Mouse (Mus musculus) spleen, adult 12 weeks (tissue): ENCODE data around the gene 2810006K23Rik.
"Not testable (repeated sequence)": the region's sequence is repeated elsewhere in the genome, so short reads cannot be mapped to it uniquely, and the experiment has no call there.

ENCODE experiments used
- DNase-seq: peaks from one replicate; pipeline ENCODE4 v3.0.0; 2022; ENCODE audit warnings: low spot score

Gene 2810006K23Rik

DNA sequence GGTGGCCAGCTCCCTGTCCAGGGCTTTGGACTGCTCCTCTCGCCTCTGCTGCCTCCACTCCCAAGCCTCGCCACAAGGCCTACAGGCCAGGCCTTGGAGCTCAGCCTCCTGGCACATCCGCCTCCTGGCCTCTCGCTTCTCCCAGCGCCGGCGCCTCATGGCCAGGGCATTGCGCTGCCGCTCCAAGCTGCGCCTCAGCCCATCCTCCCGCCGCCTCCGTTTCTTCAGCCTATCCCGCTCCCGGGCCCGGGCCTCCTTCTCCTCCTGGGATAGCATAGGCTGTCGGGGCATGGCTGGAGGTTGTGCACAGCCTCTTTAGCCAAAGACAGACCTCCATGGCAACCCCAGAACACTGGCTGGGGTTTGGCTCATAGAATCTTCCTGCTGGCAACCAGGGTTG lies 21.3 kb downstream of the 2810006K23Rik start:
- DNase-seq: no peak

DNA sequence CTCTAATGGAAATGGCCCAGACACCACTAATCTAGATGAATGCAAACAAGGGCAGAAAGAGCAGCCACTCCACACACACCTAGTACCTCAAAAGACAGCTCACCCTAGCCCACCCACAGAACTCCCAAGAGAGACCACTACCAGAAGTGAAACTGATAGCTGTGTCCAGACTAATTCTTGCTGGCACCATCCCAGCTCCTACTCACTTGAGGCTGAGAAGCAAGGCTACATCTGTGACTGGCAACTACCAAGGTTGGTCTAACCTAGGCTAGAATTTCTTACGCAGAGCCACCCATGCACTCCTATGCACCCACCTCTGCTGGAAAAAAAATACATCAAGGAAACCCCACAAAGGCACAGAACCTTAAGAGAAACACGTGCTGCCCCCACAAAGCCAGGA lies 22.5 kb downstream of the 2810006K23Rik start:
- DNase-seq: no peak

GRCm38 (mm10) chr5:124351111-124351560 lies 23.2 kb downstream of the 2810006K23Rik start:
- no peak for DNase-seq

GRCm38 (mm10) chr5:124351604-124352003 lies 23.7 kb downstream of the 2810006K23Rik start:
- DNase-seq: no peak

DNA sequence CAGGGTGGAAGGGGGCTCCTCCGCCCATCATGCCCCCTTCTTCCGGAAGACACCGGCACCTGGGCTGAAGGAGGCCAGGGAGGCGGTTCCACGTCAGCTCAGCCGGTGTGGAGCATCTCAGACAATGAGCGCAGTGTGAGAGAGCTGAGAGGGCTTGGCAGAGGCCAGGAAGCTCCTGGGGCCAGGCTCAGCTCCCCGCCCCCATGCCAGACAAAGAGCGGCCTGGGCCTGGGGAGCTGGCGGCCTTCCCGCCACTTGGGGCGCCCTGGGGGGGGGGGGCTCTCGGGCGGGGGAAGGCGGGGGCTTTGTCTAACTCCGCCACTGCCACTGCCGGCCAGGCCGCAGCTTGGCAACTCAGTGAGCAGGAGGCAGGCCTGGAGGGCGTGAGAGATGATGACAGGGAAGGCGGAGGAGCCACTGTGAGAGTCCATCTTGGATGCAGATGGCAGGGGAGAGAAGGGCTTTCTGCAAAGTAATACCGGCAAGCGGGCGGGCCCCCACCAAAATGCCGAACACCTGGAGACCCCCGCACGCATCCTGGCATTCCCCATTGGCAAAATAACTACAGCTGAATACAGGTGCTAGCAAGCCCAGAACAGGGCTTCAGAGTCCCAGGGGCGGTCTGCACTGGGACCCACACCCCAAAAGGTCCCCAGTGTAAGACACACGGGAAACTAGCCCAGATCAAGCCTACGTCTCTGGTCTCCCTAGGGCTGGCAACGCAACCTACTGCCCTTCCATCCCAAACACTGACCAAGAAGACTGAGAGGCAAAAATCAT lies 24.4 kb downstream of the 2810006K23Rik start:
- peak; percentile 17 for DNase-seq

- peak; percentile 20 for DNase-seq
These were observed 25.3 kb downstream of the 2810006K23Rik start for GRCm38 (mm10) chr5:124353011-124353725.

DNA sequence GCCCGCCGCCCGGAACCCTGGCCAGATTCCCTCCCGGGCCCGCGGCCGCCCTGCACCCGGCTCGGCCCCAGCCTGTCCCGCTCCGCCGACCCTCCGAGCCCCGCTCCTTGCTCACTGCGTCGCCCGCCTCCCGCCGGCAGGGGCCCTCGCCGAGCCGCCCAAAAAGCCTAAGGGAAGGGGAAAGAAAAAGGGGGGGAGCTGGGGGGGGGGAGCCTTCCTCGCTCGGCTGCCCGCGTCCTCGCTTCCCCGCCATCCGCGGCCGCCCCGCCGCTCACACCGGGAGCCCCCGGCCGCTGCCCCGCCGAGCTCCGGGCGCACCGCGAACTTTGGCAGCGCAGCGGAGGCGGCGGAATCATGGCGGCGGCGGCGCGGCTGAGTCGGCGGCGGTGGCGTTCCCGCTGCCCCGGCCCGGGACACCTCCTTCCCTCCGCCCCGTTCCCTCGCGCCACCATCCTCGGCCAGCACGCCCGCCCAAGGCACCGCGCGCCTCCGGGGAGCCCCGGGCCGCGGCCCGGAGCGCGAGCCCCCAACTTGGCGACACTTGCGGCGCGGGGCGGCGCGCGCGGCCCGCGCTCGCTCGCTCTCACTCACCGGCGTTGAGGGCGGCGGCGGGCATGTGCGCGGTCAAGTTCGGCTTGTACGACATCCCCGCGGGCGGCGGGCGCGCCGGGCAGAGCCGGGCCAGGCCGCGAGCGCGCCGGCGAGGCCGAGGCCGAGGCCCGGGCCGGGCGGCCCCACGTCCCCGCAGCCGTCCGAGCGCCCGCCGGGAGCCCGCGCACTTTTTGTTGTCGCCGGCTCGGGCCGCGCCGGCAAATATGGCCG lies 26.0 kb downstream of the 2810006K23Rik start:
- peak; percentile 50 for DNase-seq

- DNase-seq: peak; percentile 38
These were observed 26.9 kb downstream of the 2810006K23Rik start for GRCm38 (mm10) chr5:124354574-124355424.

DNA sequence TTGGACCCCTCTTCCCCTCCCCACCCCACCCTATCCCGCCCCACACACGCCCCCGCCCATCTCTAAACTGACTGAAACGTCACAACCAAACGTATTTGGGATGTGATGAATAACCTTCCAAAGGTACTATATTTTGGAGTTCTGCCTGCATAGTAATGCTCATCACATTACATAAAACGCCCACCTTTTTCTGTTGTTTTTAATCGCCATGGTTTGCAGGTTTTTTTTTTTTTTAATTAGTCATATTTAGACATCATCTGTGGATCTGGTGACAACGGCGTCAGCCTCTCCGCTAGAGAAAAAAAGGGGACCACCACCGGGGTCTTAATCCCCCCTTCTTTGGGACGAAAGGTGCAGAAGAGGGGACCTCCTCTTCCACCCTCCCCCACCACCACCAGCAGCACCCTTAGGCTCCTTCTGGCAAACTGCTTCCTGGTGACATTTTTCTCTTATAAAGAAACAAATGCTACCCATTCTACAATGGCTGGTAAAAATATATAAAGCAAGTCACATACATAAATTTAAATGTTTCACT lies 27.6 kb downstream of the 2810006K23Rik start:
- DNase-seq: no peak

GRCm38 (mm10) chr5:124356695-124357094 lies 28.8 kb downstream of the 2810006K23Rik start:
- DNase-seq: no peak

GRCm38 (mm10) chr5:124359641-124360040 lies 31.8 kb downstream of the 2810006K23Rik start:
- no peak for DNase-seq

DNA sequence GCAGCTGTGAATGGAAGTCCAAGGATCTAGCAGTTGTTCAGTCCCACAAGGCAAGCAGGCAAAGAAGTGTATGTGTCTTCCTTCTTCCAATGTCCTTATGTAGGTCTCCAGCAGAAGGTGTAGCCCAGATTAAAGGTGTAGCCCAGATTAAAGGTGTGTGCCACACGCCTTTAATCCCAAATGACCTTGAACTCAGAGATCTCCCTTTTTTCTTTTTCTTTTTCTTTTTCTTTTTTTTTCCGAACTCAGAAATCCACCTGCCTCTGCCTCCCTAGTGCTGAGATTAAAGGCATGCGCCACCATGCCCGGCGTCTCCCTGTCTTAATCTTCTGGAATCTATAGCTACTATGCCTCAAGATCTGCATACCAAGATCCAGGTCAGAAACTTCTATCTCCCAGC lies 35.1 kb downstream of the 2810006K23Rik start, which contains the start of gene Cdk2ap1:
Gene Cdk2ap1, minus strand, starts transcription at position 101 of the 400 bp plus-strand sequence.
- DNase-seq: not testable (repeated sequence)

GRCm38 (mm10) chr5:124364173-124364918 lies 36.5 kb downstream of the 2810006K23Rik start:
- no peak for DNase-seq

DNA sequence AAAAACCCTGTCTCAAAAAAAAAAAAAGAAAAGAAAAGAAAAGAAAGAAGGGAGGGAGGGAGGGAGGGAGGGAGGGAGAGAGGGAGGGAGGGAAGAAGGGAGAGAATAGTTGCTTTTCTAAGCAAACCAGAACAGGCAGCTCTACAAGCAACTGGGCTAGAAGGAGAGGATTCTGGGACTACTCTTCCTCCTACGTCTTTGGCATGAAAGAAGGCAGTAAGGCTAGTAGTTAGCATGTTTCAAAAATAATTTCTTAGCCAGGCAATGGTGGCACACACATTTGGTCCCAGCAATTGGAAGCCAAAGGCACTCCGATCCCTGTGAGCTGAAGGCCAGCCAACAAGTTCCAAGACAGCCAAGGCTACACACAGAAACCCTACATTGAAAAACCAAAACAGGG lies 37.9 kb downstream of the 2810006K23Rik start:
- no peak for DNase-seq

GRCm38 (mm10) chr5:124366721-124367120 lies 38.8 kb downstream of the 2810006K23Rik start:
- DNase-seq: no peak

DNA sequence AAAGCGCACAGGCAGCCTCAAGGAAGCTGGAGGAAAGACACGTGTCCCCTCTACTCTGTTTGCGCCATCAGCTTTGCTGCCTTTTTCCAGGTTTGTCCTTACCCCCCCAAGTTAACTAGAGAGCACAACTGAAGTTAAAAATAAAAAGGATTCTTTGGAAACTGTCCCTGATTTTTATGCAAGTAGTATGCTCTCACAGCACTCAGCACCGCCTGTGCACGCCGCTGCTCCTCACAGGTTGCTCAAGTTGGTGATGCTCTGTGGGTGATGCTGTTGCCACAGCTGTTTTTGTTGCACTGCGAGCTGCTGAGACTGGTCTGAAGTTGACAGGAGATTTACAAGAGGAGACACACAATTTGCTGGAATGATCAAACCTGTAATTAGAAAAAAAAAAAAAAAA lies 46.4 kb downstream of the 2810006K23Rik start:
- no peak for DNase-seq

DNA sequence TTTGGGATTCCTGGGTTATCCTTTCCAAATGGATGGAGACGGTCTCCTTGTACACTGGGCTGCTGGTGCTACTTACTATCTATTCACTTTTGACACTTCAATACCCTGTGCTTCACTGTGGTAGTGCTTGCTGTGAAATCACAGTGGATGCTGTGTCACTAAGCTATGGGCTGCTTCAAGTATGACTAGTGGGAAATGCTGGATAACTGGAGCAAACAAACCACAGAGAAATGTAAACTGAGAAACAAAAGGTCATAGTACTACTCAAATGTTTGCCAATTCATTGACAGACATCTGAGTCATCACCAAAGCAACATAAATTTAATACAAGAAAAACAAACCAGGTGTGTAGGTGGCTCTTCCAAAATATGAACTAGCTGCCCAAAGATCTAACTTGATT lies 48.5 kb downstream of the 2810006K23Rik start:
- no peak for DNase-seq

GRCm38 (mm10) chr5:124377149-124377548 lies 49.3 kb downstream of the 2810006K23Rik start:
- DNase-seq: no peak

GRCm38 (mm10) chr5:124380121-124380520 lies 52.2 kb downstream of the 2810006K23Rik start:
- no peak for DNase-seq

DNA sequence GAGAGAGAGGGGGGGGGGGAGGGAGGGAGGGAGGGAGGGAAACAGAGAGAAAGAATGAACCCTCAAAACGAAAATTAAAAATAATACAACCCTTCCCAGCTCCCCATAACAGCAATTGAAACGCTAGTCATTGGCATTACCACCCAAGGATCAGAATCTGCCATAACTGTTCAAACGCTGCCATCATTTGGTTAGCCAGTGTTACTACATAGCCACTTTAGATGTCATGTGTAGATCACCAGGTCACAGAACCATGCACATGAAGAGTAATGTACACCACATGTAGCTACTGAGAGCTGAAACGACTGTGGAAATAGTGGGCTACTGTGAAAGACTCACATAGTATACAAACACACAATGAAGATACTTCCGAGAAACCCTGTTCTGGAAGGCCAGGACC lies 60.0 kb downstream of the 2810006K23Rik start:
- DNase-seq: no peak
